Mouse (Mus musculus): ENCODE data around the gene Rab10.

The Rab10 gene

GRCm38 (mm10) chr12:3235646-3236161 is 74.1 kb downstream of the Rab10 start:
- peak; percentile 95 to 96 for DNase-seq

DNA sequence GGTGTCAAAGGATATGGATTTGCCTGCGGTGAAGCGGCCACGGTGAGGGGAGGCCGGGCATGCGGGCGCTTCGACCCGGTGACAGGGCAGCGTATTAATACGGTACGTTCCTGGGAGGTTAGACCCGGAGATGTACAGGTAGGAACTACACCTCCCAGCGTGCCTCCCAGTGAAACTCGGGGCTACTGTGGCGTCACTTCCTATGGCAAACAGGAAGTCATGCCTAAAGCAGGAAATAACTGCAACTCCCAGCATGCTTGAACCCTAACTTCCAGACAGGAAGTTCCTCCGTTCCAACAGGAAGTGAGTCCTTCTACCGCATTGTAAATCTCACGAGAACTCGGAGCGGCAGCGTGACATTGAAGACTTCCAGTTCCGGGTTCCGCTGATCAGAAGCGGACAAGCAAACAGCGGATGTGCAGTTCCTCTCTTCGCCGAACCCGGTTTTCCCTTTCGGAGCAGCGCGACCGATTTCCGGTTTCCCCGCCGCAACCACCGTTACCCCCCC is 74.6 kb downstream of the Rab10 start:
- DNase-seq: peak; percentile 91 to 94

- no peak for DNase-seq
Measured at GRCm38 (mm10) chr12:3234061-3234460, 75.7 kb downstream of the Rab10 start.

DNA sequence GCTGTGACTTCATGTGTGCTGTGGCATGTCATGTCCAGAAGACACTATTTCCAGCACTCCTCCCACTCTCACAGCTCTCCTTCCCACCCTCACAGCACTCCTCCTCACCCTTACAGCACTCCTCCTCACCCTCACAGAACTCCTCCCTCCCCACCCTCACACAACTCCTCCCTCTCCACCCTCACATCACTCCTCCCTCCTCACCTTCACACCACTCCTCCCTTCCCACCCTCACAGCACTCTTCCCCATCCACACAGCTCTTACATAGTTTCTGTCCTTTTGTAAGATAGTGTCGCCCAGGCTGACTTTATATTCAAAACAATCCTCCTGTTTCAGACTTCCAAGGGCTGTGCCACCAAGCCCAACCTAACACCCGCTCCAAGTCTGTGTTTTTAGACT is 86.4 kb downstream of the Rab10 start:
- no peak for DNase-seq

- DNase-seq: no peak
Measured at GRCm38 (mm10) chr12:3210181-3210580, 99.6 kb downstream of the Rab10 start.

GRCm38 (mm10) chr12:3209163-3209562 is 100.6 kb downstream of the Rab10 start:
- no peak for DNase-seq
